Mouse (Mus musculus) kidney, postnatal 0 days (tissue): ENCODE measurements around the gene Madcam1. TPM values are rescaled to one million over a fixed set of nuclear protein-coding genes. Genes with fewer than 3 reads are reported as not detected.
A peak's percentile ranks its signal among the peaks of the same experiment; 100 is the strongest.

ENCODE experiments used
- ATAC-seq: fragments of 200-750 bp; cut with Nextera tagmentation; replicated peaks from 2 replicates; pipeline ENCODE4 v1.8.0; 2017; ENCODE audit warnings: low read depth, moderate number of reproducible peaks, moderate TSS enrichment, moderate library complexity; ENCODE audit not compliant: low FRiP score
- DNase-seq: peaks from one replicate; pipeline ENCODE4 v3.0.0-alpha.2; 2016; ENCODE audit warnings: low spot score
- H3K27ac ChIP-seq: fragments of 300-500 bp; sonication (generic); 2 replicates; pipeline ENCODE4 v1.5.1; 2014; ENCODE audit warnings: mild to moderate bottlenecking
- H3K27me3 ChIP-seq: fragments of 300-500 bp; sonication (generic); 2 replicates; pipeline ENCODE4 v1.6.1; 2014; ENCODE audit warnings: low read length, mixed read lengths; ENCODE audit not compliant: insufficient read depth
- H3K36me3 ChIP-seq: fragments of 300-500 bp; sonication (generic); 2 replicates; pipeline ENCODE4 v1.6.1; 2014; ENCODE audit warnings: low read length, mixed read lengths; ENCODE audit not compliant: insufficient read depth
- H3K4me1 ChIP-seq: fragments of 300-500 bp; sonication (generic); replicated peaks from 2 replicates; pipeline ENCODE4 v1.6.1; 2014; ENCODE audit warnings: antibody characterized with exemption, low read length, mixed read lengths; ENCODE audit not compliant: insufficient read depth
- H3K4me2 ChIP-seq: fragments of 300-500 bp; sonication (generic); 2 replicates; pipeline ENCODE4 v1.6.1; 2014; ENCODE audit warnings: mild to moderate bottlenecking, low read length, moderate library complexity, mixed read lengths
- H3K4me3 ChIP-seq: fragments of 300-500 bp; sonication (generic); replicated peaks from 2 replicates; pipeline ENCODE4 v1.5.1; 2014; ENCODE audit warnings: low read depth, low read length
- H3K9ac ChIP-seq: fragments of 300-500 bp; sonication (generic); 2 replicates; pipeline ENCODE4 v1.6.1; 2014; ENCODE audit warnings: low read depth, low read length
- H3K9me3 ChIP-seq: fragments of 300-500 bp; sonication (generic); replicated peaks from 2 replicates; pipeline ENCODE4 v1.6.1; 2016; ENCODE audit warnings: low read length, inconsistent platforms, mixed read lengths
- CTCF ChIP-seq: IDR thresholded peaks from 2 replicates; pipeline ENCODE4 v1.5.1; 2016; ENCODE audit warnings: antibody characterized with exemption, low read depth, mild to moderate bottlenecking, moderate library complexity
- WGBS: fragments of 180-500 bp; shearing (Covaris S2); extraction: QIAGEN DNeasy Blood & Tissue Kit; methylation state at CpG from one replicate; pipeline ENCODE4 v1.1.7; 2014; 5-methylcytosine and 5-hydroxymethylcytosine counted together
- polyA plus RNA-seq: library from polyadenylated mRNA; unstranded; fragments of >200 nt; fragmentation: Nextera tagmentation; extraction: Ambion mirVana; gene quantifications from 2 replicates; pipeline ENCODE4 v1.2.1, GENCODE M21; 2015

Madcam1 gene
- polyA plus RNA-seq, 1 experiment from 2014 or later = 1.5 TPM

DNA sequence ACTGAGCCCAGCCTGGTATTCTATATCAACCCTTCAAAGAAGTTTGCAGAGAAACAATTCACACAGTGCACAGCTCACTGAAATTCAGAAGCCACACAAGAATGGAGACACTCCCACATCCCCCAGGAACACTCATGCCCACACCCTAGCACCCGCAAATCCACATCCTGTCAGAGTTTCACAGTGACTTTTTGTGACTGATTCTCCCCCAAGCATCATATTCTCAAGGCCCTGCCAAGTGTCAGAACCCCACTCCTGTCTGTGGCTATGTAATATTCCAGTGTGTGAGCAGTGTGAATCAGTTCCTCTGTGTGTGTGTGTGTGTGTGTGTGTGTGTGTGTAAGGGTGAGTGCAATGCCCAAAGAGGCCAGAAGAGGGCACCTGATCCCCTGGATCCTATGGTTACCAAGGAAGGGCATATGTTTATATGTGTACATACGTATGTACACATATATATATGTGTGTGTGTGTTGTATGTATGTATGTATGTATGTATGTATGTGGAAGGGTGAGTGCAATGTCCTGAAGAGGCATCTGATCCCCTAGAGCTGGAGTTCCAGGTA lies 27.7 kb downstream of the Madcam1 start:
- no peak overlapping the region for H3K4me2 ChIP-seq
- ATAC-seq = no peak
- peak; percentile 41; the same call in 1 of the 2 replicates for TF ChIP-seq CTCF
- H3K4me1 ChIP-seq = peaks cover 4% of the 10 kb centered on the region; the same call in 1 of the 2 replicates
- no peak overlapping the region for H3K9ac ChIP-seq
- no peak for DNase-seq
- H3K27ac ChIP-seq = no peak overlapping the region
- 98% methylated on average over 2 of the region's 2 CpGs for WGBS
- H3K9me3 ChIP-seq = no peaks in the 10 kb centered on the region
- H3K36me3 ChIP-seq = peaks cover 21% of the 10 kb centered on the region
- H3K27me3 ChIP-seq = no peaks in the 10 kb centered on the region
- no peak overlapping the region for H3K4me3 ChIP-seq

DNA sequence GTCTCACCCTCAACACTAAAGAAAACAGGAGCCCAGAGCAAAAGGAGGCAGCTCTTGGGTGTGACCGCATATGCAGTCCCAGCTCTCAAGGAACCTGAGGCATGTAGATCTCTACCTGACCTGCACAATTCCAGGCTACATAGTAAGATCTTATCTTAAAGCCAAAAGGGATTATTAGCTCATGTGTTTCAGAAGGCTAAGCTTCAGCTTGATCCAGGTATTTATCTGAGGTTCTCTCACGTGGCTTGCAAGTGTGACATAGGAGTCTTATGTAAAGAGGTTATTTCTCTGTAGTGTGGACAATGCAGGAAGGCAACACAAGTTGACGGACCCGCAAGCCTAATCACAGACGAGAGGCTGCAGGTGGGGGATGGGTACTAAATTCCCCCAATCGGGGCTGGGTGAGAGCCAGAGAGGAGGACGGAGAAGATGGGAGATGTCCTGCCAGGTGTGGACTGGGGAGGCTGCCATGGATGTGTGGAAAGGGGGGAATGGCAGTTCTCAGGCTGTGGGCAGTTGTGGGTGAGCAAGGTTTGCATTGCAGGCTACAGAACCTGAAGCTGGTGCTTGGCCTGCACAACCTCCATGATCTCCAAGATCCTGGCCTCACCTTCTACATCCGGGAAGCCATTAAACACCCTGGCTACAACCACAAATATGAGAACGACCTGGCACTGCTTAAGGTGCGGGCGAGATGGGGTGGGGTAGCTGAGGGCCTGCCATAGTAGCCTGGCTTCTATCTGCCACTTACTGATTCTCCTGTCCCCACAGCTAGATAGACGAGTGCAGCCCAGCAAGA lies 29.4 kb downstream of the Madcam1 start:
- Histone ChIP-seq H3K4me1 (peaks cover 6% of the 10 kb centered on the region; the same call in 1 of the 2 replicates), H3K4me2 (no peak overlapping the region), H3K9me3 (no peaks in the 10 kb centered on the region), H3K36me3 (0 out of 2 replicates have a peak, but pooled peaks cover 7% of the 10 kb centered on the region), H3K4me3 (no peak overlapping the region), H3K27me3 (no peaks in the 10 kb centered on the region), H3K9ac (no peak overlapping the region), H3K27ac (no peak overlapping the region)
- ATAC-seq (no peak), DNase-seq (no peak)
- WGBS = 71% methylated on average over 12 of the region's 12 CpGs
- TF ChIP-seq CTCF = no peak

DNA sequence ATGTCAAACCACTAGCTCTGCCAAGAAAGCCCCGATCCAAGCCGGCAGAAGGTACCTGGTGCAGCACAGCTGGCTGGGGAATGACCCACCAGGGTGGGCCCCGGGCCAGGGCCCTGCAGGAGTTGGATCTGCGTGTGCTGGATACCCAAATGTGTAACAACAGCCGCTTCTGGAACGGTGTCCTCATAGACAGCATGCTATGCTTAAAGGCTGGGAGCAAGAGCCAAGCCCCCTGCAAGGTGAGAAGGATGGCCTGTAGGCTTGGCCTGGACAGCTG lies 30.0 kb downstream of the Madcam1 start:
- Histone ChIP-seq H3K4me1 (peaks cover 6% of the 10 kb centered on the region; the same call in 1 of the 2 replicates), H3K27ac (no peak overlapping the region), H3K4me3 (no peak overlapping the region), H3K27me3 (no peaks in the 10 kb centered on the region), H3K9me3 (no peaks in the 10 kb centered on the region), H3K9ac (no peak overlapping the region), H3K4me2 (no peak overlapping the region), H3K36me3 (0 out of 2 replicates have a peak, but pooled peaks cover 1% of the 10 kb centered on the region)
- TF ChIP-seq CTCF = no peak
- ATAC-seq = no peak
- no peak for DNase-seq
- 83% methylated on average over 6 of the region's 6 CpGs for WGBS

DNA sequence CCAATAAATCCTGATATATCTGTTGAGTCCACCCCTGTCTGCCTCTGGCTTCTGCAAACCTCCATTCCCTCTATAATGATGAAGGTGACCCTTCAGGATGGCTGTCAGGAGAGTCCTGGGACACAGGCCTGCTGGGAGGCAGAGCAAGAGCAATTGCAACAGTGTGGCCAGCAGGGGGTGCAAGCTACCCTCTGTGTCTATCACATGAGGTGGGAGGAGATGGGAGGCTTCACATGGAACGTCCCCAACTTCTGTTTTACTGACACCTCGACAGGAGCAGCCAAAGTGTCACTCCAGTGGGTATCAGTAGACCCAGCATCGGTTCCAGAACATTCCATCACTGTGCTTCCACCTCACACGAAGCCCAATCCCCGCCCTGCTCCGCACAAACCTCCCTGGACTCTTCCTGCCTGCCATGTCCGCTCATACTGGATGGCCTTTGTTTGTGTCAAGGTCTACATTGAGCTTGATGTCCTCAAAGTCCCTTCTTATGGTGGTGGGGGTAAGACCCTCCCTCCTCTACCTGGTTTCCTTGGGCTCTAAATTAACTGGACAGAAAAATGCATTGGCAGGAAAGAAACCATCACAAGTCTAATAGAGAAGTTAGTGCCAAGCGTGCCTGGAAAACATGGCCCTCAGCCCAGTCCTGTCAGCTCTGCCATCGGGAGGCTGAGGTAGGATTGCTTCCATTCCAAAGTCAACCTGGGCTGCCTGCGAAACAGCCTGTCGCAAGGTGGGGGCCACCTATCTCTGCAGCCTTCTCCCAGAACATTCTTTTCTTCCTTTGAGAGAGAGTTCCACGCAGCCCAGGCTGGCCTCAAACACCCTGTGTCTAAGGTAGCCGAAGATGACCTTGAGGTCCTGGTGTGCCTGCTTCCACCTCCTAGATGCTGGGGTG lies 31.1 kb downstream of the Madcam1 start:
- H3K36me3 ChIP-seq = no peaks in the 10 kb centered on the region
- WGBS = 57% methylated on average over 13 of the region's 13 CpGs
- no peak overlapping the region for H3K4me3 ChIP-seq
- no peak overlapping the region for H3K9ac ChIP-seq
- peaks cover 6% of the 10 kb centered on the region; the same call in 1 of the 2 replicates for H3K4me1 ChIP-seq
- H3K9me3 ChIP-seq = no peaks in the 10 kb centered on the region
- H3K27ac ChIP-seq = peak overlapping the region; percentile 68
- peak; percentile 49 for ATAC-seq
- TF ChIP-seq CTCF = peak; percentile 89
- peak; percentile 90 for DNase-seq
- no peaks in the 10 kb centered on the region for H3K27me3 ChIP-seq
- H3K4me2 ChIP-seq = no peak overlapping the region

DNA sequence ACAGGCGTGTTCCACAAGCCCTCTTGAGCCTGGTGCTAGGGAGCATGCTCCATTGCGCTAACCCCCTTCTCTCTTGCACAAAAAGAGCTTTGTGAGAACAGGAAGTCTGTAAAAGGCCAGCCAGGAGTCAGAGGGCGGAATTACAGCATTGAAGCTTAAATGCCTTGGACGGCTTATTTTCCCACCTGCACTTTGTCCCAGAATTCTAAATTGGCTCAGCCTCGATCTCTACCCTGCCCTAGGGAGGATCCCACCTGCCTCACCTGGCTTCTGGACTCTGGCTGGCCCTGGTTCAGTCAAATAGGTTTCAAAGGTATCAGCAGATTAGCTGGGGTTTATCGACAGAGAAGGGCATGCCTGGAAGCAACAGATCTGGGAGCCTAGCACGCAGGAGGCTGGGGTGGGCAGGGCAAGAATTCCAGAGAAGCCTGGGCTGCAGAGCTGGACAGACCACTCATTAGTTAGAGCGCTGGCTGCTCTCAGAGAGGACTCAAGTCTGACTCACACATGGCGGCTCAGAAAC lies 31.8 kb downstream of the Madcam1 start:
- Histone ChIP-seq H3K4me2 (no peak overlapping the region), H3K4me3 (no peak overlapping the region), H3K27me3 (no peaks in the 10 kb centered on the region), H3K27ac (peak overlapping the region; percentile 68), H3K4me1 (peaks cover 13% of the 10 kb centered on the region), H3K9ac (no peak overlapping the region), H3K9me3 (no peaks in the 10 kb centered on the region), H3K36me3 (no peaks in the 10 kb centered on the region)
- DNase-seq (peak; percentile 57), ATAC-seq (no peak; the same call in 1 of the 2 replicates)
- WGBS = 35% methylated on average over 9 of the region's 9 CpGs
- no peak for TF ChIP-seq CTCF

DNA sequence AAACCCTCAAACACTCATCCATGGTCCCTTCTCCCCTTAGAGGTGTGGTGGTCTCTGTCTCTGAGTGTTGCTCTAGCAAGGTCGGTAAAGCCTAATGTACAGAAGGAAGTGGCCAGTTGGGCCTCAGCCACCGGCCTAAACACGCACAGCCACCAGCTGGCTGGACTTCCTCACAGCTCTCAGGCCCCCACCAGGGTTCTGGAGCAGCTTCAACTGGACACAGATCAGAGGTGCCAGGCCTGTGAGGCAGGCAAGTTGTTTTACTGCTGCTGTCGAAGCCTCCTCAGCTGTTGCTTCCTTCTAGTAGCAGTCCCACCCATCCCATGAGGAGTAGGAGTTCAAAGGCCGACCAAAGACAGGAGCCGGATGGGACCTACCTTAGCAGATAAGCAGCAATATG lies 33.6 kb downstream of the Madcam1 start:
- DNase-seq (no peak), ATAC-seq (no peak)
- Histone ChIP-seq H3K9me3 (no peaks in the 10 kb centered on the region), H3K27me3 (no peaks in the 10 kb centered on the region), H3K4me2 (no peak overlapping the region), H3K27ac (no peak overlapping the region), H3K9ac (no peak overlapping the region), H3K4me3 (no peak overlapping the region), H3K36me3 (no peaks in the 10 kb centered on the region), H3K4me1 (peaks cover 13% of the 10 kb centered on the region)
- 56% methylated on average over 6 of the region's 6 CpGs for WGBS
- no peak for TF ChIP-seq CTCF
